Comparison of ENCODE assay signal across 8 mouse cellular contexts in genomic region chr2:156305818-156306217, GRCm38 (mm10). TPM values are rescaled to one million over a fixed set of nuclear protein-coding genes. Genes with fewer than 3 reads are reported as not detected.
DNase-seq lines count a peak whose midpoint lies in the region; ATAC-seq lines count a peak whose summit lies in the region.

No protein-coding gene starts in this region.

- no peak overlapping the region for H3K27ac ChIP-seq in midbrain, embryonic 14.5 days (replicated peaks; ENCODE audit: low read depth, low read length)
- no peak overlapping the region for H3K27ac ChIP-seq in midbrain, embryonic 10.5 days (replicated peaks)
- H3K27ac ChIP-seq in embryonic facial prominence, embryonic 14.5 days (replicated peaks; ENCODE audit: low read depth, low read length): no peak overlapping the region

- H3K4me2 ChIP-seq in midbrain, embryonic 14.5 days (ENCODE audit: low read length): no peak overlapping the region
- no peak overlapping the region for H3K4me2 ChIP-seq in embryonic facial prominence, embryonic 14.5 days (ENCODE audit: low read depth, low read length)

- no peak overlapping the region for H3K9ac ChIP-seq in midbrain, embryonic 14.5 days (replicated peaks; ENCODE audit: low read length)
- H3K9ac ChIP-seq in embryonic facial prominence, embryonic 14.5 days (ENCODE audit: low read depth, low read length): no peak overlapping the region

- 88% methylated on average over 2 of the region's 2 CpGs for WGBS in midbrain, embryonic 14.5 days
- WGBS in midbrain, embryonic 10.5 days: 87% methylated on average over 2 of the region's 2 CpGs
- 75% methylated on average over 2 of the region's 2 CpGs for WGBS in embryonic facial prominence, embryonic 14.5 days

- H3K27me3 ChIP-seq in midbrain, embryonic 14.5 days (ENCODE audit: control insufficient read depth, insufficient read depth, low read length): no peaks in the 10 kb centered on the region
- H3K27me3 ChIP-seq in midbrain, embryonic 10.5 days (ENCODE audit: low read depth, poor library complexity, severe bottlenecking): no peaks in the 10 kb centered on the region
- no peaks in the 10 kb centered on the region for H3K27me3 ChIP-seq in embryonic facial prominence, embryonic 14.5 days (replicated peaks; ENCODE audit: control insufficient read depth, insufficient read depth, low read length)

- ATAC-seq in midbrain, embryonic 14.5 days (ENCODE audit: low FRiP score, low TSS enrichment): no peak
- ATAC-seq in embryonic facial prominence, embryonic 14.5 days (ENCODE audit: low read depth): 0 out of 2 replicates have a peak, but pooled peaks have one; percentile 62
- peak; percentile 76 for ATAC-seq in neutrophil, adult 5-6 weeks (ENCODE audit: extremely low read depth, insufficient number of reproducible peaks, low FRiP score, poor library complexity, severe bottlenecking)

- DNase-seq in cerebellum, postnatal 14 days: peak; percentile 25 to 50
- no peak for DNase-seq in cerebellum, postnatal 36 days
- DNase-seq in midbrain, embryonic 14.5 days: peak; percentile 66
- DNase-seq in midbrain, embryonic 10.5 days (ENCODE audit: low spot score): no peak
- DNase-seq in embryonic facial prominence, embryonic 14.5 days (ENCODE audit: low spot score): peak; percentile 39
- no peak for DNase-seq in yolk sac, embryonic 10.5 days (ENCODE audit: low spot score)
- no peak for DNase-seq in left cerebral cortex, adult 8-10 months (ENCODE audit: low spot score in 2 of 2)

- peaks cover 62% of the 10 kb centered on the region for H3K36me3 ChIP-seq in midbrain, embryonic 14.5 days (ENCODE audit: control insufficient read depth, insufficient read depth, low read length)
- peaks cover 89% of the 10 kb centered on the region for H3K36me3 ChIP-seq in midbrain, embryonic 10.5 days
- H3K36me3 ChIP-seq in embryonic facial prominence, embryonic 14.5 days (ENCODE audit: control insufficient read depth, insufficient read depth, low read length): peaks cover 55% of the 10 kb centered on the region

- H3K9me3 ChIP-seq in midbrain, embryonic 14.5 days (ENCODE audit: control insufficient read depth, low read length): no peaks in the 10 kb centered on the region
- H3K9me3 ChIP-seq in midbrain, embryonic 10.5 days (replicated peaks): no peaks in the 10 kb centered on the region
- H3K9me3 ChIP-seq in embryonic facial prominence, embryonic 14.5 days (ENCODE audit: control insufficient read depth, low read length): no peaks in the 10 kb centered on the region

- no peaks in the 10 kb centered on the region; the same call in 1 of the 2 replicates for H3K4me1 ChIP-seq in midbrain, embryonic 14.5 days (ENCODE audit: control insufficient read depth, insufficient read depth, low read length)
- H3K4me1 ChIP-seq in midbrain, embryonic 10.5 days: no peaks in the 10 kb centered on the region
- no peaks in the 10 kb centered on the region for H3K4me1 ChIP-seq in embryonic facial prominence, embryonic 14.5 days (ENCODE audit: control insufficient read depth, insufficient read depth, low read length)

- no peak overlapping the region for H3K4me3 ChIP-seq in midbrain, embryonic 14.5 days (replicated peaks; ENCODE audit: low read depth, low read length)
- H3K4me3 ChIP-seq in midbrain, embryonic 10.5 days: no peak overlapping the region
- no peak overlapping the region for H3K4me3 ChIP-seq in embryonic facial prominence, embryonic 14.5 days (ENCODE audit: low read depth, low read length)

RNA-seq across cellular contexts. Expression of gene Cnbd2, which starts 6.3 kb away (rescaled TPM):
- 6.9 and 7.9 TPM in 2 replicates for polyA plus RNA-seq in midbrain, embryonic 14.5 days (2014; fragmentation: Nextera tagmentation; extraction: Ambion mirVana)
- 3.1 and 3.4 TPM in 2 replicates for polyA plus RNA-seq in midbrain, embryonic 10.5 days (2016; fragmentation: Nextera tagmentation; extraction: Ambion mirVana)
- polyA plus RNA-seq in embryonic facial prominence, embryonic 14.5 days (2014; fragmentation: Nextera tagmentation; extraction: Ambion mirVana): 3.8 and 3.9 TPM in 2 replicates
- 18.7 and 37.0 TPM in 2 replicates for total RNA-seq in neutrophil, adult 5-6 weeks (2017)
- 1 to 10 TPM; 4.5 to 8.3 (median 7.3) TPM for total RNA-seq in left cerebral cortex, adult 8-10 months (2022)

RNA-seq across cellular contexts. Expression of gene Scand1, which starts 6.7 kb away (rescaled TPM):
- 93.3 and 102 TPM in 2 replicates for polyA plus RNA-seq in midbrain, embryonic 14.5 days (2014; fragmentation: Nextera tagmentation; extraction: Ambion mirVana)
- polyA plus RNA-seq in midbrain, embryonic 10.5 days (2016; fragmentation: Nextera tagmentation; extraction: Ambion mirVana): 64.7 and 70.3 TPM in 2 replicates
- polyA plus RNA-seq in embryonic facial prominence, embryonic 14.5 days (2014; fragmentation: Nextera tagmentation; extraction: Ambion mirVana): 59.8 and 65.1 TPM in 2 replicates
- total RNA-seq in neutrophil, adult 5-6 weeks (2017): 55.2 and 82.9 TPM in 2 replicates
- 10 to 100 TPM; 65.6 to 78.5 (median 72.1) TPM for total RNA-seq in left cerebral cortex, adult 8-10 months (2022)

Comparison
In these comparisons a context has a peak if more than half of its experiments do, and no peak if none do; other contexts are left out.
1. DNase-seq: peak in cerebellum, postnatal 14 days (2 of 2), midbrain, embryonic 14.5 days (single experiment) and embryonic facial prominence, embryonic 14.5 days (single experiment); none in cerebellum, postnatal 36 days (0 of 2), midbrain, embryonic 10.5 days (single experiment), yolk sac, embryonic 10.5 days (single experiment) and left cerebral cortex, adult 8-10 months (0 of 2).